25 mouse cellular contexts compared by ENCODE assay signal in the genomic region with DNA sequence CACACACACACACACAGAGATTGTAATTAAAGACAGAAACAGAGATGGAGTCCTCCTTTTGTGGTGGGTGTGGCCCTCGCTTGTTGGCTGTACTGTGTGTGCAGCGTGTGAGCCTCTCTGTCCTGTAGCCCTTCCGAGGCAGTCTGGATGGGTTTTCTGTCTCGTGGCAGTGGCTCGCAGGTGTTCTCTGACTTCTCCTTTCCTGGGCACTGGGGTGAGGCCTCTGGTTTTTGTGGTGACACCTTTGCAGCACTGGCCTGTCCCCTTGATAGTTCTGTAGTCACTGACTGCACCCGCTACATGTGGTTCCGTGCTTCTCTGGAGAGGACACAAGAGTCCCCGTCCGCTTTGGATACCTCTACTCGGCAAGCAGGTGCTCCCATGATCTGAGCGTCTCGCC.
"Had no signal": no experiment of that assay in that cellular context is flagged by ENCODE, and none has a peak within 500 bp of the region (broad histone marks: within the 10 kb centered on the region; RNA-seq: fewer than 3 reads in every experiment).

No protein-coding gene starts in this region.

- H3K36me3 ChIP-seq: liver, embryonic 13.5 days; liver, embryonic 15.5 days; lung, embryonic 15.5 days; midbrain, embryonic 15.5 days; stomach, embryonic 15.5 days had no signal

- H3K4me1 ChIP-seq: liver, embryonic 13.5 days; liver, embryonic 15.5 days; lung, embryonic 15.5 days; megakaryocyte, embryonic 14.5 days; midbrain, embryonic 15.5 days; stomach, embryonic 15.5 days had no signal

- DNase-seq: liver, embryonic 13.5 days; liver, postnatal 0 days; lung, adult 2 months; lung, postnatal 14 days; lung, postnatal 36 days; retina, postnatal 1 day; right cerebral cortex, adult 18-20 months; right cerebral cortex, postnatal 25 days; right cerebral cortex, postnatal 4 days; thymus, adult 2 months; thymus, postnatal 14 days; thymus, postnatal 36 days had no signal

- H3K9me3 ChIP-seq: liver, embryonic 13.5 days; liver, embryonic 15.5 days; lung, embryonic 15.5 days; midbrain, embryonic 15.5 days; neural tube, embryonic 13.5 days; neural tube, embryonic 15.5 days; stomach, embryonic 15.5 days had no signal

- H3K4me3 ChIP-seq: liver, embryonic 13.5 days; liver, embryonic 15.5 days; lung, embryonic 15.5 days; megakaryocyte, embryonic 14.5 days; midbrain, embryonic 13.5 days; midbrain, embryonic 15.5 days; neural tube, embryonic 13.5 days; neural tube, embryonic 15.5 days; stomach, embryonic 15.5 days had no signal

- ATAC-seq: liver, postnatal 0 days; lung, postnatal 0 days; midbrain, embryonic 13.5 days; midbrain, embryonic 15.5 days had no signal

- H3K27ac ChIP-seq: liver, embryonic 13.5 days; liver, embryonic 15.5 days; lung, embryonic 15.5 days; macrophage; midbrain, embryonic 13.5 days; midbrain, embryonic 15.5 days; neural tube, embryonic 13.5 days; neural tube, embryonic 15.5 days; stomach, embryonic 15.5 days; stomach, postnatal 0 days had no signal

- H3K4me2 ChIP-seq: liver, embryonic 11.5 days; liver, embryonic 13.5 days; liver, embryonic 15.5 days; lung, embryonic 15.5 days; midbrain, embryonic 11.5 days; midbrain, embryonic 13.5 days; midbrain, embryonic 15.5 days; neural tube, embryonic 13.5 days; neural tube, embryonic 15.5 days; stomach, embryonic 15.5 days had no signal

- H3K27me3 ChIP-seq: liver, embryonic 13.5 days; liver, embryonic 15.5 days; lung, embryonic 15.5 days; megakaryocyte, embryonic 14.5 days; midbrain, embryonic 13.5 days; midbrain, embryonic 15.5 days; neural tube, embryonic 13.5 days; neural tube, embryonic 15.5 days; stomach, embryonic 15.5 days had no signal

- H3K9ac ChIP-seq: liver, embryonic 13.5 days; liver, embryonic 15.5 days; liver, postnatal 0 days; lung, embryonic 15.5 days; midbrain, embryonic 13.5 days; midbrain, embryonic 15.5 days; neural tube, embryonic 13.5 days; neural tube, embryonic 15.5 days; stomach, embryonic 15.5 days had no signal
